Mouse (Mus musculus) neural tube, embryonic 14.5 days (tissue): ENCODE measurements around the gene Kctd18. TPM values are rescaled to one million over a fixed set of nuclear protein-coding genes. Genes with fewer than 3 reads are reported as not detected.

ENCODE experiments used
- ATAC-seq: fragments of 200-750 bp; cut with Nextera tagmentation; 2 replicates; pipeline ENCODE4 v1.8.0; 2017; ENCODE audit warnings: low read depth, mild to moderate bottlenecking, moderate TSS enrichment, moderate library complexity
- H3K27ac ChIP-seq: fragments of 300-500 bp; sonication (generic); 2 replicates; pipeline ENCODE4 v1.5.1; 2014; ENCODE audit warnings: low read depth, mild to moderate bottlenecking, control low read depth, low read length, moderate library complexity, mixed read lengths
- H3K27me3 ChIP-seq: fragments of 300-500 bp; sonication (generic); 2 replicates; pipeline ENCODE4 v1.6.1; 2014; ENCODE audit warnings: low read length; ENCODE audit not compliant: control insufficient read depth, insufficient read depth
- H3K36me3 ChIP-seq: fragments of 300-500 bp; sonication (generic); 2 replicates; pipeline ENCODE4 v1.6.1; 2014; ENCODE audit warnings: low read length, mixed read lengths; ENCODE audit not compliant: control insufficient read depth, insufficient read depth
- H3K4me1 ChIP-seq: fragments of 300-500 bp; sonication (generic); 2 replicates; pipeline ENCODE4 v1.6.1; 2014; ENCODE audit warnings: low read length; ENCODE audit not compliant: control insufficient read depth, insufficient read depth
- H3K4me2 ChIP-seq: fragments of 300-500 bp; sonication (generic); 2 replicates; pipeline ENCODE4 v1.6.1; 2014; ENCODE audit warnings: mild to moderate bottlenecking, low read depth, low read length, control low read depth
- H3K4me3 ChIP-seq: fragments of 300-500 bp; sonication (generic); 2 replicates; pipeline ENCODE4 v1.5.1; 2014; ENCODE audit warnings: low read depth, low read length, control low read depth, mixed read lengths
- H3K9ac ChIP-seq: fragments of 300-500 bp; sonication (generic); replicated peaks from 2 replicates; pipeline ENCODE4 v1.6.1; 2014; ENCODE audit warnings: low read depth, mild to moderate bottlenecking, control low read depth, low read length, mixed read lengths
- H3K9me3 ChIP-seq: fragments of 300-500 bp; sonication (generic); 2 replicates; pipeline ENCODE4 v1.6.1; 2016; ENCODE audit warnings: low read length; ENCODE audit not compliant: control insufficient read depth
- WGBS: fragments of 180-500 bp; shearing (Covaris S2); extraction: QIAGEN DNeasy Blood & Tissue Kit; methylation state at CpG from one replicate; pipeline ENCODE4 v1.1.7; 2014; 5-methylcytosine and 5-hydroxymethylcytosine counted together
- polyA plus RNA-seq: library from polyadenylated mRNA; unstranded; fragments of >200 nt; fragmentation: Nextera tagmentation; extraction: Ambion mirVana; gene quantifications from 2 replicates; pipeline ENCODE4 v1.2.1, GENCODE M21; 2014

Kctd18 gene
- polyA plus RNA-seq, 1 experiment from 2014 or later = 25.7 TPM

GRCm38 (mm10) chr1:57941095-57941494 lies 77.7 kb downstream of the Kctd18 start:
- H3K4me1 ChIP-seq = 0 out of 2 replicates have a peak, but pooled peaks cover 5% of the 10 kb centered on the region

GRCm38 (mm10) chr1:57940691-57941090 lies 78.1 kb downstream of the Kctd18 start:
- 0 out of 2 replicates have a peak overlapping the region, but pooled peaks have one; percentile 14 for H3K4me2 ChIP-seq
- H3K4me1 ChIP-seq = 0 out of 2 replicates have a peak, but pooled peaks cover 5% of the 10 kb centered on the region
- no peak overlapping the region for H3K9ac ChIP-seq
- no peaks in the 10 kb centered on the region for H3K27me3 ChIP-seq
- peak; percentile 79 for ATAC-seq
- H3K36me3 ChIP-seq = 0 out of 2 replicates have a peak, but pooled peaks cover 4% of the 10 kb centered on the region
- 17% methylated on average over 10 of the region's 10 CpGs for WGBS
- no peak overlapping the region for H3K27ac ChIP-seq
- H3K4me3 ChIP-seq = no peak overlapping the region
- H3K9me3 ChIP-seq = no peaks in the 10 kb centered on the region

More at GRCm38 (mm10) chr1:57941095-57941494, 77.7 kb downstream of the Kctd18 start:
- no peak overlapping the region for H3K27ac ChIP-seq
- no peak overlapping the region for H3K9ac ChIP-seq
- 57% methylated on average over 7 of the region's 7 CpGs for WGBS
- no peak overlapping the region for H3K4me3 ChIP-seq
- ATAC-seq = peak; percentile 44; the same call in 1 of the 2 replicates
- no peaks in the 10 kb centered on the region for H3K27me3 ChIP-seq
- no peaks in the 10 kb centered on the region for H3K9me3 ChIP-seq
- no peak overlapping the region for H3K4me2 ChIP-seq
- 0 out of 2 replicates have a peak, but pooled peaks cover 4% of the 10 kb centered on the region for H3K36me3 ChIP-seq

- WGBS = 54% methylated on average over 1 of the region's 1 CpGs
- no peak for ATAC-seq
- H3K9me3 ChIP-seq = no peaks in the 10 kb centered on the region
- H3K4me3 ChIP-seq = no peak overlapping the region
- no peaks in the 10 kb centered on the region for H3K36me3 ChIP-seq
- H3K27ac ChIP-seq = no peak overlapping the region
- no peaks in the 10 kb centered on the region for H3K27me3 ChIP-seq
- H3K9ac ChIP-seq = no peak overlapping the region
- H3K4me2 ChIP-seq = no peak overlapping the region
- H3K4me1 ChIP-seq = no peaks in the 10 kb centered on the region
Observed at GRCm38 (mm10) chr1:57934287-57934686, 84.5 kb downstream of the Kctd18 start.

- Histone ChIP-seq H3K36me3 (no peaks in the 10 kb centered on the region), H3K4me1 (no peaks in the 10 kb centered on the region), H3K9ac (no peak overlapping the region), H3K4me2 (no peak overlapping the region), H3K27me3 (no peaks in the 10 kb centered on the region), H3K9me3 (no peaks in the 10 kb centered on the region), H3K27ac (no peak overlapping the region), H3K4me3 (no peak overlapping the region)
- WGBS = 85% methylated on average over 4 of the region's 4 CpGs
- no peak for ATAC-seq
Observed at GRCm38 (mm10) chr1:57918567-57918966, 100.2 kb downstream of the Kctd18 start.

GRCm38 (mm10) chr1:57917342-57917741 lies 101.4 kb downstream of the Kctd18 start:
- ATAC-seq = no peak
- no peak overlapping the region for H3K4me3 ChIP-seq
- H3K9ac ChIP-seq = no peak overlapping the region
- H3K27me3 ChIP-seq = no peaks in the 10 kb centered on the region
- 55% methylated on average over 5 of the region's 5 CpGs for WGBS
- no peaks in the 10 kb centered on the region for H3K4me1 ChIP-seq
- H3K4me2 ChIP-seq = no peak overlapping the region
- H3K36me3 ChIP-seq = no peaks in the 10 kb centered on the region
- no peak overlapping the region for H3K27ac ChIP-seq
- H3K9me3 ChIP-seq = no peaks in the 10 kb centered on the region

GRCm38 (mm10) chr1:57911561-57911960 lies 107.2 kb downstream of the Kctd18 start:
- H3K4me3 ChIP-seq = no peak overlapping the region
- no peak overlapping the region for H3K27ac ChIP-seq
- H3K4me2 ChIP-seq = no peak overlapping the region
- no peaks in the 10 kb centered on the region for H3K9me3 ChIP-seq
- ATAC-seq = peak; percentile 56; the same call in 1 of the 2 replicates
- WGBS = 47% methylated on average over 6 of the region's 6 CpGs
- H3K36me3 ChIP-seq = no peaks in the 10 kb centered on the region
- H3K4me1 ChIP-seq = 0 out of 2 replicates have a peak, but pooled peaks cover 5% of the 10 kb centered on the region
- H3K9ac ChIP-seq = no peak overlapping the region
- H3K27me3 ChIP-seq = no peaks in the 10 kb centered on the region

GRCm38 (mm10) chr1:57906312-57906711 lies 112.4 kb downstream of the Kctd18 start:
- Histone ChIP-seq H3K27me3 (no peaks in the 10 kb centered on the region), H3K4me1 (no peaks in the 10 kb centered on the region), H3K4me3 (no peak overlapping the region), H3K27ac (no peak overlapping the region), H3K4me2 (no peak overlapping the region), H3K36me3 (peaks cover 4% of the 10 kb centered on the region; the same call in 1 of the 2 replicates), H3K9me3 (no peaks in the 10 kb centered on the region), H3K9ac (no peak overlapping the region)
- ATAC-seq = no peak

GRCm38 (mm10) chr1:57905912-57906311 lies 112.8 kb downstream of the Kctd18 start:
- Histone ChIP-seq H3K27ac (no peak overlapping the region), H3K4me3 (no peak overlapping the region), H3K4me1 (no peaks in the 10 kb centered on the region), H3K36me3 (peaks cover 4% of the 10 kb centered on the region; the same call in 1 of the 2 replicates), H3K4me2 (no peak overlapping the region), H3K9me3 (no peaks in the 10 kb centered on the region), H3K27me3 (no peaks in the 10 kb centered on the region), H3K9ac (no peak overlapping the region)
- no peak for ATAC-seq
- WGBS = 82% methylated on average over 3 of the region's 3 CpGs
